Mouse (Mus musculus) embryonic facial prominence, embryonic 15.5 days (tissue): ENCODE results near the gene She. TPM values are rescaled to one million over a fixed set of nuclear protein-coding genes. Genes with fewer than 3 reads are reported as not detected.

Experiments used
- ATAC-seq: fragments of 200-750 bp; cut with Nextera tagmentation; 2 replicates; pipeline ENCODE4 v1.8.0; 2017; ENCODE audit warnings: low read depth, moderate TSS enrichment; ENCODE audit not compliant: insufficient number of reproducible peaks, low FRiP score, low TSS enrichment
- H3K27ac ChIP-seq: fragments of 300-500 bp; sonication (generic); replicated peaks from 2 replicates; pipeline ENCODE4 v1.5.1; 2015; ENCODE audit warnings: mild to moderate bottlenecking, inconsistent platforms
- H3K27me3 ChIP-seq: fragments of 300-500 bp; sonication (generic); 2 replicates; pipeline ENCODE4 v1.6.1; 2015; ENCODE audit warnings: inconsistent platforms
- H3K36me3 ChIP-seq: fragments of 300-500 bp; sonication (generic); 2 replicates; pipeline ENCODE4 v1.6.1; 2015; ENCODE audit warnings: mild to moderate bottlenecking, inconsistent platforms
- H3K4me1 ChIP-seq: fragments of 300-500 bp; sonication (generic); 2 replicates; pipeline ENCODE4 v1.6.1; 2015; ENCODE audit warnings: inconsistent platforms
- H3K4me2 ChIP-seq: fragments of 300-500 bp; sonication (generic); replicated peaks from 2 replicates; pipeline ENCODE4 v1.6.1; 2015; ENCODE audit warnings: mild to moderate bottlenecking, inconsistent platforms
- H3K4me3 ChIP-seq: fragments of 300-500 bp; sonication (generic); replicated peaks from 2 replicates; pipeline ENCODE4 v1.5.1; 2015; ENCODE audit warnings: mild to moderate bottlenecking, inconsistent platforms
- H3K9ac ChIP-seq: fragments of 300-500 bp; sonication (generic); 2 replicates; pipeline ENCODE4 v1.6.1; 2015; ENCODE audit warnings: inconsistent platforms
- H3K9me3 ChIP-seq: fragments of 300-500 bp; sonication (generic); replicated peaks from 2 replicates; pipeline ENCODE4 v1.6.1; 2016; ENCODE audit warnings: inconsistent platforms
- WGBS: fragments of 180-500 bp; shearing (Covaris S2); methylation state at CpG from one replicate; pipeline ENCODE4 v1.1.7; 2015; 5-methylcytosine and 5-hydroxymethylcytosine counted together
- polyA plus RNA-seq: library from polyadenylated mRNA; unstranded; fragments of >200 nt; fragmentation: Nextera tagmentation; extraction: Ambion mirVana; gene quantifications from 2 replicates; pipeline ENCODE4 v1.2.1, GENCODE M21; 2015

The She gene
- polyA plus RNA-seq, 1 experiment from 2014 or later, result 4.0 TPM

DNA sequence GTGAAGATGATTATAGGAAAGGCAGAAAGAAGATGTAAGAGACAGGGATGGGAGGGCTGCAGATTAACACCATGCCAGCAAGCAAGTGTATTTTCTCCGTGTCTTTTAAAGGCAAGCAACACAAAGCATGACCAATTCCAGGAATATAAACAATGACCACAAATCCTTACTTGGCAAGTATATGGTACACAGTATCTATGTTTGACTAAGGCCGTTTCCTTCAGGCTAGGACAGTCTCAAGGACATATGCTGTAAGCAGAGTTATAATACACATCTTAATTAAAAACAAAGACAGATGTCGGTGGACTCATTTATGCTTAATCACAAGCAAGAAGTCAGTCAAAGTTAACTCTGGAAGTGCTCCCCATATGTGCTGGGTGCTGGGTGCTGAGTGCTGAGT is 12.6 kb upstream of the She start:
- Histone ChIP-seq H3K4me1 (no peaks in the 10 kb centered on the region), H3K4me3 (no peak overlapping the region), H3K4me2 (no peak overlapping the region), H3K9me3 (no peaks in the 10 kb centered on the region), H3K36me3 (no peaks in the 10 kb centered on the region), H3K27ac (no peak overlapping the region), H3K9ac (no peak overlapping the region), H3K27me3 (no peaks in the 10 kb centered on the region)
- 46% methylated on average over 3 of the region's 3 CpGs for WGBS
- no peak for ATAC-seq

DNA sequence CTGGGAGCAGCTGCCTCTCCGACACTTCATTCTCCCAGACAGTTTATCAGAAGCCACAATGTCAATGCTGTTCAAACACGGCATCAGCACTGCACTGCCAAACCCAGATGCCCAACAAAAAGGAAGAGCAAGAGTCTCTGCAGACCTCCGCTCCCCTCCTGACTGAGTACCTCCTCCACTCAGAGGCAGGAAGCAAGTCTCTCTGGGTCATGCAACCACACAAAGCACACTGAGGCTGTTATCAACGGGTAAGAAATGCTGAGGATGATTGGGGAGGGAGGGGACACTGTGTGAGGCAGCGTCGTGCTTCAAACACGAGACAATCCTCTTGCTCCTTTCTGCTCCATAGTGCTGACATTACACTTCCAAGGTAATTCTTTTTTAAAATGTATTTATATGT is 11.3 kb upstream of the She start:
- Histone ChIP-seq H3K27me3 (no peaks in the 10 kb centered on the region), H3K9ac (no peak overlapping the region), H3K4me2 (no peak overlapping the region), H3K4me1 (no peaks in the 10 kb centered on the region), H3K9me3 (no peaks in the 10 kb centered on the region), H3K36me3 (no peaks in the 10 kb centered on the region), H3K27ac (no peak overlapping the region), H3K4me3 (no peak overlapping the region)
- ATAC-seq, result no peak
- 68% methylated on average over 7 of the region's 7 CpGs for WGBS

DNA sequence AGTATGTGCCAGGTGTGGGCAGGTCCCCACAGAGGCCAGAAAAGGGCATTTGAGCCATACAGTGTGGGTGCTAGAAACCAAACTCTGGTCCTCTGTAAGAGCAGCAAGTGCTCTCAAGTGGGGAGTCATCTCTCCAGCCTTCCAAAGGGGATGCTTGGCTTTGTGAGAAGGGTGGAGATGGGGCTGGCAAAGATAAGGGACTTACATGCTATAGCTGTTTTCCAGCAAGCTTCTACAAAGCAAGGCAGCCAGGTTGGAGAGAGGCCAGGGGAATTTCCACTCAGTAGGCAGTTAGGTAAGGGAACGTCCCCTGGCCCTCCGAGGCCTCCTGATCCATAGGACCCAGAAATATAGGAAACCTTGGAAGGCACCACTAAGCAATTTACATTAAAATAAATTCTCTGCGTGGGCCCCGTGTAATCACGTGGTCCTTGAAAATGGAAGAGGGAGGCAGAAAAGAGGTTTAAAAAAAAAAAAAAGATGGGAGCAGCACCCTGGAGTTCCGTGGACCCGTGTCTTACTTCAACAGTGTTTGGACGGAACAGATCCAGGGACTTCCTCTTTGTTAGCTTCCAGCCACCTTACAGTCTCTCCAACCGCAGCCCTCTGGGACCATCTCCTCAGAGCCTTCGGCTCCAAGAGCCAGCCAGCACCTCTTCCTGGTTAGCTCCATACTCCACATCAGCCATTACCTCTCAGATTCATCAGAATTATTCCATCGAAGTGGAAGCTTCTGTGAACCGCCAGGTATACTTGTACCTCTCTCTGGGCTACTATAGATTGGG is 10.7 kb upstream of the She start:
- Histone ChIP-seq H3K27ac (no peak overlapping the region), H3K27me3 (no peaks in the 10 kb centered on the region), H3K36me3 (no peaks in the 10 kb centered on the region), H3K4me3 (no peak overlapping the region), H3K4me2 (no peak overlapping the region), H3K9me3 (no peaks in the 10 kb centered on the region), H3K4me1 (no peaks in the 10 kb centered on the region), H3K9ac (no peak overlapping the region)
- ATAC-seq, result no peak
- WGBS, result 80% methylated on average over 12 of the region's 12 CpGs

DNA sequence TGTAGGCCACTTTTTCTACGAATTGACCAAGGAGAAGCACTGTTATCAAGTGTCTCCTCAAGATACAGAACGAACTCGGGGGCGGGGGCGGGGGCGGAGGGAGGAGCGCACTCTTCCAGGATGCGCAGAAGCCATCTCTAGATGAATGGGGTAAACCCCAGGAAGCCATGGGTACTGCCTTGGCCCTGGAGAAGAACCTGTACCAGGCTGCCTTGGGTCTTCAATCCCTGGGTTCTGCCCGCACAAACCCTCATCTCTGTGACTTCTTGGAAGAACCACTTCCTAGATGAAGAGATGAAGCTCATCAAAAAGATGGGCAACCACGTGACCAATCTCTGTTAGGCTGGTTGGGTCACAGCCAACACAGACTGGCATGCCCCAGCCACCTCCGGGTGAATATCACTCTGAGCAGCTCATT is 10.1 kb upstream of the She start:
- no peak overlapping the region for H3K4me3 ChIP-seq
- H3K4me2 ChIP-seq, result no peak overlapping the region
- no peaks in the 10 kb centered on the region for H3K27me3 ChIP-seq
- 87% methylated on average over 11 of the region's 11 CpGs for WGBS
- no peak for ATAC-seq
- H3K27ac ChIP-seq, result no peak overlapping the region
- no peaks in the 10 kb centered on the region for H3K4me1 ChIP-seq
- no peaks in the 10 kb centered on the region for H3K36me3 ChIP-seq
- no peaks in the 10 kb centered on the region for H3K9me3 ChIP-seq
- no peak overlapping the region for H3K9ac ChIP-seq

DNA sequence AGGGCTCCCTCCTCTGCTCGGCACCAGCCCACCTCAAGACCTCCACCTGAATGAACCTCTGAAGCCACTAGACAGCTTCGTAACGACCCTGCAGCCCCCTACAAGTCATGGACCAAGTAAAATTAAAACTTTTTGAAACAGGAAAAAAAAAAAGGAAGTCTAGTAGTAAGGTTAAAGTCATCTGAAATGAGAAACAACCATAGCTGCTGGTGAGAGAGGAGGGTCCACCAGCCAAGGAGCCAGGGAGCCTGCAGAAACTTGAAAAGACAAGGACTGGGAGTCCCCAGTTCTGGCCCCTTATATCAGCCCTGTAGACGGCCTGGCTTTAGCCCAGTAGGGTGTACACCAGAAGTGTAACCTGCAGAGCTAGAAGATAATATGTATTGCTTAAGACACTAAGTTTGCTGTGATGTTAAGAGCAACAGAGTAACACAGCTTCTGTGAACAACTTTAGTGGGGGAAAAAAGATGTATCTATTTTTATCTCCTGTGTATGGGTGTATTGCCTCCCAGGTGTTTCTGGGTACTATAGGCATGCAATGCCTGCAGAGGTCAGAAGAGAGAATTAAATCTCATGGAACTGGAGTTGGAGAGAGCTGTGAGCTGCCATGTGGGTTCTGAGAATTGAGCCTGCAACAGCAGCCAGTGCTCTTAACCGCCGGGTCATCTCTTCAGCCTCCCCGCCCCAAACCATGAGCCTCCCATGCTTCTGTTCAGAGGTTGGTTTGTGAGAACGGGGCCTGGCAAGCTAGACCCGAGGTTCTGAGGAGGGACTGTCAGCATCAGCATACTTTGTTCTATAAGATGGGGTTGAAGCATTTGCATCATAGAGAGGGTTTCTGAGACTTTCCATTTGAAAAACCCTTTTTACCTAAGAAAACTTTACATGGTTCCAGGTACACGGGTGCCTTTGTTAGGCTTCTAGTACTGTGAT is 9.4 kb upstream of the She start:
- ATAC-seq, result no peak
- H3K27me3 ChIP-seq, result peaks cover under 1% of the 10 kb centered on the region; the same call in 1 of the 2 replicates
- H3K9ac ChIP-seq, result no peak overlapping the region
- no peaks in the 10 kb centered on the region for H3K9me3 ChIP-seq
- no peaks in the 10 kb centered on the region for H3K4me1 ChIP-seq
- 66% methylated on average over 10 of the region's 10 CpGs for WGBS
- H3K4me3 ChIP-seq, result no peak overlapping the region
- H3K36me3 ChIP-seq, result no peaks in the 10 kb centered on the region
- H3K4me2 ChIP-seq, result no peak overlapping the region
- no peak overlapping the region for H3K27ac ChIP-seq

DNA sequence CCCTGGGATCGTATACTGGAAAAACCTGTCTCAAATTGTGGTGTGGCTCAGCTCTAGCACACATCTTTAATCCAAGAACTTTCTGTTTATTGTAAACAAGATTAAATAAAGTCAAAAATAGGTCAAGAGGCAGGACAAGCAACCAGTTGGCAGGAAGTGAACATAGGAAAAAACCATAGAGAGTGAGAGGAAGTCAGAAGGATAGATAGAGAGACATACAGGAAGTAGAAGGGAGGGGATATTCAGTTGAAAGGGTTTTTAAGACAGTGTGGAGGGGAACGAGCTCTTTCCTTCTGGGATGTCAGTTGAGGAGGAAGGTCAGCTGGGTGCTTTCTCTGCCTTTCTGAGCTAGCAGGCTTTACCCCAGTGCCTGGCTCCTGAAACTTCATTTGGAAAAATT is 7.6 kb upstream of the She start:
- Histone ChIP-seq H3K36me3 (no peaks in the 10 kb centered on the region), H3K4me1 (no peaks in the 10 kb centered on the region), H3K9me3 (no peaks in the 10 kb centered on the region), H3K27me3 (peaks cover 10% of the 10 kb centered on the region), H3K4me3 (no peak overlapping the region), H3K9ac (no peak overlapping the region), H3K27ac (no peak overlapping the region), H3K4me2 (no peak overlapping the region)
- no peak for ATAC-seq
- WGBS, result 50% methylated on average over 2 of the region's 2 CpGs

DNA sequence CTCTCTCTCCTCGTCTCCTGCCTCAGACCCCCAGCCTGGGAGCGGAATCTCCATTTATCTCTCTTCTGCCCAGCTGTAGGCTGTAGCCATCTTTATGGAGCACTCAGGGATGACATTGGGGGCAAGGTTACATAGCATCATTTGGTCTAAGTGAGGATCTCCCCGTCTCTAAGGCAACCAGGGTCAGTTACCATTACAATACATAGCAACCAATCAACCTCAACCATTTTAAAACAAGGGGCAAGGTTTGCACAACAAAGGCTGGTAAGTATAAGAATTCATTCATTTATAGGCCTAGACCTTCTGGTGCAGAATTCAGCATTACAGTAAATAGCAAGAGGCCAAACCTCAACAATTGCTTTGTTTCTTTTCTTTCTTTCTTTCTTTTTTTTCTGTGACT is 4.9 kb upstream of the She start:
- Histone ChIP-seq H3K4me1 (peaks cover 6% of the 10 kb centered on the region), H3K27me3 (peaks cover 37% of the 10 kb centered on the region), H3K4me2 (no peak overlapping the region), H3K36me3 (no peaks in the 10 kb centered on the region), H3K9ac (no peak overlapping the region), H3K27ac (no peak overlapping the region), H3K9me3 (no peaks in the 10 kb centered on the region), H3K4me3 (no peak overlapping the region)
- 64% methylated on average over 3 of the region's 3 CpGs for WGBS
- ATAC-seq, result no peak

DNA sequence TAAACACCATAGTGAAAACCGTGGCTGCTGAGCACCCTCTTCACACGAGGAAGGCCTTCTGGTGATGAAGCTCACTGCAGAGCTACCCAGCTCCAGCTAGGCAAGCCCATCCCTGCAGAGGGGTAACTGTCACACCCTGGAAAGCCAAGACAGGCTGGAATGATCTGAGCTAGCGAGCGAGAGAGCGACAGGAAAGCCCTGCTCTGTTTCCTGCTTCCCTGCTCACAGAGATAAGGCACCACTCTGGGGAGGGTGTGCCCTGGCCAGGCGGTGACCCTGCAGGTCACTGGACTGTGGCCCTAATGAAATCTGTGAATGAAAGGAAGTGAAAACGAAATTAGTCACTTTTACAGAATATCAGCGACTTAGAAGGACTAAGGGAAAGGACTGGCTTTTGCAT is 4.2 kb downstream of the She start:
- H3K9ac ChIP-seq, result no peak overlapping the region
- no peak overlapping the region for H3K4me3 ChIP-seq
- no peak overlapping the region for H3K4me2 ChIP-seq
- no peaks in the 10 kb centered on the region for H3K9me3 ChIP-seq
- H3K27ac ChIP-seq, result no peak overlapping the region
- peaks cover 49% of the 10 kb centered on the region for H3K27me3 ChIP-seq
- 41% methylated on average over 8 of the region's 8 CpGs for WGBS
- peaks cover 11% of the 10 kb centered on the region for H3K4me1 ChIP-seq
- no peaks in the 10 kb centered on the region for H3K36me3 ChIP-seq
- ATAC-seq, result no peak

DNA sequence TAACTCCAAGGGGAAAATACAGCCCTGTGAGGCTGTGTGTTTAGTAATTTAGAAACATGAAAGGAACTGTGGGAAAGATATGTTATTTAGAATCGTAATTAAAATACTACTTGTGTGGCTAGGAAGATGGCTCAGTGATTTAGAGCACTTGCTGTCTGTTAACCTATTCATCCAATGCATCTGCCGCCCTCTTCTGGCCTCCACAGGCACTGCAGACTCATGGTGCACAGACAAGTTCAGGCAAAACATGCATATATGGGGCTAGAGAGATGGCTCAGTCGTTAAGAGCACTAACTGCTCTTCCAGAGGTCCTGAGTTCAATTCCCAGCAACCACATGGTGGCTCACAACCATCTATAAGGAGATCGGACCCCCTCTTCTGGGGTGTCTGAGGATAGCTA is 11.1 kb downstream of the She start:
- 70% methylated on average over 4 of the region's 4 CpGs for WGBS
- H3K4me2 ChIP-seq, result no peak overlapping the region
- H3K4me3 ChIP-seq, result no peak overlapping the region
- no peaks in the 10 kb centered on the region for H3K9me3 ChIP-seq
- H3K27me3 ChIP-seq, result no peaks in the 10 kb centered on the region
- no peak for ATAC-seq
- H3K4me1 ChIP-seq, result 0 out of 2 replicates have a peak, but pooled peaks cover 4% of the 10 kb centered on the region
- H3K36me3 ChIP-seq, result no peaks in the 10 kb centered on the region
- no peak overlapping the region for H3K27ac ChIP-seq
- no peak overlapping the region for H3K9ac ChIP-seq

DNA sequence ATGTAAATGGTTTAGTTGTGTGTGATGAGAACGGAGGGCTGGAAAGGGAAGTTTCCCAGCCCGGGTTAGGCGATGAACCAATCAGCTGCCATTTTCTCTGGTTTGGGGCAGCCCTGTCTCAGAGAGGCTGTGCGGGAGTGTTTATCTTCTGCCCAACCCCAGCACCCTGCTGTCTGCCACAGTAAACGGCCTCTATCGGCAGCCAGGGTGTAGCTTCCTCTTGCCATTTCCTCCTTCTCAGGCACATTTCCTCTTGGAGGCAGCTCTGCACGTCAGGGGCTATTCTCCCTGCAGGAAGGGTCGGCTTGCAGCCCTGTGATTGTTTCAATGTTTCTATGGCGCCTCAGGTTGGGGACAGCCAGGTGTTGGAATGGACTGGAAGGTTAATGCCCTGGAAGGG is 12.0 kb downstream of the She start:
- no peak overlapping the region for H3K4me2 ChIP-seq
- no peaks in the 10 kb centered on the region for H3K27me3 ChIP-seq
- no peak overlapping the region for H3K4me3 ChIP-seq
- H3K9ac ChIP-seq, result no peak overlapping the region
- H3K9me3 ChIP-seq, result no peaks in the 10 kb centered on the region
- no peak for ATAC-seq
- H3K36me3 ChIP-seq, result no peaks in the 10 kb centered on the region
- H3K4me1 ChIP-seq, result 0 out of 2 replicates have a peak, but pooled peaks cover 4% of the 10 kb centered on the region
- 48% methylated on average over 9 of the region's 9 CpGs for WGBS
- no peak overlapping the region for H3K27ac ChIP-seq

DNA sequence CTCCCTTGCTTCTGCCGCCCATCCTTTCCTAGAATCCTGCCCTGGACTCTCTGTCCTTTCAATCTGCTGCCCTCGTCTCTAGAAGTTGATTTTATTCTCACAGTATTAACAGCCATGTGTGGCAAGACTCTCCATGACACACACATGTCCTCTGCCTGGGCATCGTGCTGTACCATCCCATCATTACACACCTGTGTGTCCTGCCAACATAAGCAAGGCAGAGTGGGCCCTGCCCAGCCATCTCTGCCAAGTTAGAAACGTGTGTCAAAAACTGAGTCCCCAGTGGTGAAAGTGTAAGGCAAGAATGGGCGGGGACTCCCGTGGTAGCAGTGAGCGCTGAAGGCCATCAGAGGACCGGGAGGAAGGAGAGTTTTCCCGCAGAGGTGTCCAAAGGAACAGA is 14.6 kb downstream of the She start:
- Histone ChIP-seq H3K9me3 (no peaks in the 10 kb centered on the region), H3K9ac (no peak overlapping the region), H3K4me2 (no peak overlapping the region), H3K4me1 (0 out of 2 replicates have a peak, but pooled peaks cover 4% of the 10 kb centered on the region), H3K27ac (no peak overlapping the region), H3K27me3 (no peaks in the 10 kb centered on the region), H3K36me3 (no peaks in the 10 kb centered on the region), H3K4me3 (no peak overlapping the region)
- WGBS, result 77% methylated on average over 9 of the region's 9 CpGs
- no peak for ATAC-seq
